Mouse (Mus musculus) lung, adult 18-20 months (tissue): Measurements from ENCODE around the gene Znrf4.

Source experiments
- DNase-seq, 2 experiments: peaks; one replicate each; pipeline ENCODE4 v3.0.0; 2022; ENCODE audit warnings: mixed read lengths in 2 of 2

The Znrf4 gene

GRCm38 (mm10) chr17:56487441-56487888, 24.8 kb downstream of the Znrf4 start:
- peak in 1 of 2 experiments; percentile 65 for DNase-seq

- DNase-seq, result no peak
Observed at GRCm38 (mm10) chr17:56485926-56486325, 26.3 kb downstream of the Znrf4 start.

- no peak for DNase-seq
Observed at GRCm38 (mm10) chr17:56485118-56485517, 27.1 kb downstream of the Znrf4 start.

GRCm38 (mm10) chr17:56482671-56483070, 29.6 kb downstream of the Znrf4 start:
- no peak for DNase-seq

- peak; percentile 71 to 78 for DNase-seq
Observed at GRCm38 (mm10) chr17:56479358-56479757, 32.9 kb downstream of the Znrf4 start.

- DNase-seq, result peak; percentile 42 to 64
Observed at GRCm38 (mm10) chr17:56478191-56478611, 34.0 kb downstream of the Znrf4 start.

GRCm38 (mm10) chr17:56477191-56477818, 34.9 kb downstream of the Znrf4 start:
- DNase-seq, result no peak

GRCm38 (mm10) chr17:56476402-56476752, 35.9 kb downstream of the Znrf4 start, which contains the start of gene Ptprs:
Gene Ptprs (minus strand): TSS chr17:56476483.
- DNase-seq, result peak; percentile 87 to 91

GRCm38 (mm10) chr17:56475584-56476401, 36.4 kb downstream of the Znrf4 start:
- DNase-seq, result no peak

GRCm38 (mm10) chr17:56474831-56475581, 37.2 kb downstream of the Znrf4 start:
- no peak for DNase-seq

- DNase-seq, result no peak
Observed at GRCm38 (mm10) chr17:56474311-56474830, 37.9 kb downstream of the Znrf4 start.

- DNase-seq, result no peak
Observed at GRCm38 (mm10) chr17:56473611-56473905, 38.7 kb downstream of the Znrf4 start.

GRCm38 (mm10) chr17:56472733-56473610, 39.3 kb downstream of the Znrf4 start:
- peak; percentile 59 to 60 for DNase-seq

GRCm38 (mm10) chr17:56472121-56472520, 40.1 kb downstream of the Znrf4 start:
- no peak for DNase-seq

- DNase-seq, result no peak
Observed at GRCm38 (mm10) chr17:56471136-56471535, 41.1 kb downstream of the Znrf4 start.

GRCm38 (mm10) chr17:56470571-56470970, 41.7 kb downstream of the Znrf4 start:
- DNase-seq, result no peak

GRCm38 (mm10) chr17:56470001-56470436, 42.2 kb downstream of the Znrf4 start:
- DNase-seq, result peak in 1 of 2 experiments; percentile 55

- no peak for DNase-seq
Observed at GRCm38 (mm10) chr17:56469275-56469674, 43.0 kb downstream of the Znrf4 start.

- DNase-seq, result peak; percentile 47 to 48
Observed at GRCm38 (mm10) chr17:56468870-56469269, 43.4 kb downstream of the Znrf4 start.

- DNase-seq, result no peak
Observed at GRCm38 (mm10) chr17:56468380-56468779, 43.9 kb downstream of the Znrf4 start.

- peak; percentile 54 to 72 for DNase-seq
Observed at GRCm38 (mm10) chr17:56467456-56467884, 44.8 kb downstream of the Znrf4 start.

GRCm38 (mm10) chr17:56466747-56467146, 45.5 kb downstream of the Znrf4 start:
- DNase-seq, result no peak
